11 mouse cellular contexts compared by ENCODE assay signal in the genomic region with DNA sequence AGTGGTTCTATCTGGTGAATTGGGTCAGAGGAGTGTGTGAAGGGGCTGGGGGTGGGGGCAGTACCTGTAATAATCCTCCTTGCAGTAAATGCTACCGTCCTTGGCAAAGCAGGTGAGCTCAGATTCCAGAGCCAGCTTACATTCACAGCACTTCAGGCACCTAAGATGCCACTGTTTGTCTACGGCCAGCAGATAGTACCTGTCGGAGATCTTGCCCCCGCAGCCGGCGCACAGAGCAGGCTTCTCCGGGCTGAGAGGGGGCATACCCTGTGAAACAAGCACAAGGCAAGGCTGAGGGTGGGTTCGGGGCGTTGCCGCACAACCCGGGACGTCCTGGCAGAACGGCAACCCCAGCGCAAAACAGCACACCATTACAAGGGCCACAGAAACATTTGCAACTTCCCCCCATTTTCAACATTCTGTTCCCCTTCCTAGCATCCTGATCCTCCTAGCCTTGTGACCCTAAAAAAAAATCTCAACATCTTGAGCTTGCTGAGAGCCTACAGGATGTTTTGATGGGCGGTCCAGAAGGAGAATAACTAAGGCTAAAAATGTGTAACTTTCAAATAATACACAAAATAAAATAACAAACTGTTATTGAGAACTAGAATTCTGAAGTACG. TPM values are rescaled to one million over a fixed set of nuclear protein-coding genes. Genes with fewer than 3 reads are reported as not detected.
DNase-seq lines count a peak whose midpoint lies in the region; ATAC-seq lines count a peak whose summit lies in the region.
"Had no signal": no experiment of that assay in that cellular context is flagged by ENCODE, and none has a peak within 500 bp of the region (broad histone marks: within the 10 kb centered on the region; RNA-seq: fewer than 3 reads in every experiment).

No protein-coding gene starts in this region.

- H3K9me3 ChIP-seq in embryonic facial prominence, embryonic 11.5 days (replicated peaks; ENCODE audit: control insufficient read depth, low read length), result no peaks in the 10 kb centered on the region
- no peaks in the 10 kb centered on the region for H3K9me3 ChIP-seq in forebrain, embryonic 11.5 days (ENCODE audit: control insufficient read depth, low read length)
- H3K9me3 ChIP-seq in hindbrain, embryonic 16.5 days (ENCODE audit: control insufficient read depth, low read length), result no peaks in the 10 kb centered on the region
- H3K9me3 ChIP-seq in midbrain, embryonic 14.5 days (ENCODE audit: control insufficient read depth, low read length), result no peaks in the 10 kb centered on the region
- H3K9me3 ChIP-seq: stomach, embryonic 15.5 days had no signal

- no peak overlapping the region for H3K27ac ChIP-seq in embryonic facial prominence, embryonic 11.5 days (replicated peaks; ENCODE audit: low read depth, low read length)
- H3K27ac ChIP-seq in forebrain, embryonic 11.5 days (ENCODE audit: low read depth, low read length), result no peak overlapping the region
- H3K27ac ChIP-seq in hindbrain, embryonic 16.5 days (ENCODE audit: low read depth, low read length), result no peak overlapping the region
- peak overlapping the region; percentile 97 for H3K27ac ChIP-seq in midbrain, embryonic 14.5 days (replicated peaks; ENCODE audit: low read depth, low read length)
- H3K27ac ChIP-seq: stomach, embryonic 15.5 days had no signal

- H3K4me1 ChIP-seq in embryonic facial prominence, embryonic 11.5 days (ENCODE audit: control insufficient read depth, insufficient read depth, low read length), result no peaks in the 10 kb centered on the region
- peaks cover 12% of the 10 kb centered on the region for H3K4me1 ChIP-seq in forebrain, embryonic 11.5 days (replicated peaks; ENCODE audit: control insufficient read depth, insufficient read depth, low read length)
- H3K4me1 ChIP-seq in hindbrain, embryonic 16.5 days (ENCODE audit: control insufficient read depth, insufficient read depth, low read depth, low read length), result peaks cover 9% of the 10 kb centered on the region; the same call in 1 of the 2 replicates
- H3K4me1 ChIP-seq in midbrain, embryonic 14.5 days (ENCODE audit: control insufficient read depth, insufficient read depth, low read length), result no peaks in the 10 kb centered on the region; the same call in 1 of the 2 replicates

- no peak overlapping the region for H3K4me2 ChIP-seq in embryonic facial prominence, embryonic 11.5 days (ENCODE audit: low read depth, low read length)
- H3K4me2 ChIP-seq in forebrain, embryonic 11.5 days (ENCODE audit: low read depth, low read length, severe bottlenecking), result peak overlapping the region; percentile 24; the same call in 1 of the 2 replicates
- no peak overlapping the region for H3K4me2 ChIP-seq in hindbrain, embryonic 16.5 days (ENCODE audit: low read length)
- peak overlapping the region; percentile 63 for H3K4me2 ChIP-seq in midbrain, embryonic 14.5 days (ENCODE audit: low read length)
- H3K4me2 ChIP-seq: lung, embryonic 14.5 days; stomach, embryonic 15.5 days had no signal

- H3K27me3 ChIP-seq in embryonic facial prominence, embryonic 11.5 days (ENCODE audit: control insufficient read depth, insufficient read depth, low read length), result peaks cover 45% of the 10 kb centered on the region
- peaks cover 70% of the 10 kb centered on the region for H3K27me3 ChIP-seq in forebrain, embryonic 11.5 days (ENCODE audit: control insufficient read depth, insufficient read depth, low read length)
- peaks cover 33% of the 10 kb centered on the region for H3K27me3 ChIP-seq in hindbrain, embryonic 16.5 days (replicated peaks; ENCODE audit: control insufficient read depth, insufficient read depth, low read length)
- peaks cover 34% of the 10 kb centered on the region for H3K27me3 ChIP-seq in midbrain, embryonic 14.5 days (ENCODE audit: control insufficient read depth, insufficient read depth, low read length)

- H3K4me3 ChIP-seq in embryonic facial prominence, embryonic 11.5 days (ENCODE audit: low read depth, low read length), result no peak overlapping the region
- peak overlapping the region; percentile 48 for H3K4me3 ChIP-seq in forebrain, embryonic 11.5 days (ENCODE audit: low read depth, low read length)
- peak overlapping the region; percentile 21 for H3K4me3 ChIP-seq in hindbrain, embryonic 16.5 days (ENCODE audit: low read length)
- H3K4me3 ChIP-seq in midbrain, embryonic 14.5 days (replicated peaks; ENCODE audit: low read depth, low read length), result peak overlapping the region; percentile 47

- no peaks in the 10 kb centered on the region for H3K36me3 ChIP-seq in embryonic facial prominence, embryonic 11.5 days (replicated peaks; ENCODE audit: control insufficient read depth, insufficient read depth, low read depth, low read length)
- no peaks in the 10 kb centered on the region for H3K36me3 ChIP-seq in forebrain, embryonic 11.5 days (ENCODE audit: control insufficient read depth, insufficient read depth, low read length)
- no peaks in the 10 kb centered on the region for H3K36me3 ChIP-seq in hindbrain, embryonic 16.5 days (ENCODE audit: control insufficient read depth, insufficient read depth, low read length)
- H3K36me3 ChIP-seq in midbrain, embryonic 14.5 days (ENCODE audit: control insufficient read depth, insufficient read depth, low read length), result peaks cover 18% of the 10 kb centered on the region
- H3K36me3 ChIP-seq: stomach, embryonic 15.5 days had no signal

- H3K9ac ChIP-seq in embryonic facial prominence, embryonic 11.5 days (replicated peaks; ENCODE audit: low read length), result no peak overlapping the region
- peak overlapping the region; percentile 47 for H3K9ac ChIP-seq in forebrain, embryonic 11.5 days (ENCODE audit: low read length)
- no peak overlapping the region for H3K9ac ChIP-seq in hindbrain, embryonic 16.5 days (ENCODE audit: low read depth, low read length)
- H3K9ac ChIP-seq in midbrain, embryonic 14.5 days (replicated peaks; ENCODE audit: low read length), result peak overlapping the region; percentile 93
- H3K9ac ChIP-seq: lung, embryonic 14.5 days; stomach, embryonic 15.5 days had no signal

- DNase-seq in embryonic facial prominence, embryonic 11.5 days (ENCODE audit: low spot score), result peak; percentile 24
- DNase-seq in forebrain, embryonic 11.5 days (ENCODE audit: low spot score), result no peak
- DNase-seq in midbrain, embryonic 14.5 days, result peak; percentile 50
- no peak for DNase-seq in adrenal gland, postnatal 4 days (ENCODE audit: low spot score in 2 of 2)
- no peak for DNase-seq in kidney, postnatal 25 days
- no peak for DNase-seq in spleen, adult 12 weeks (ENCODE audit: low spot score)
- DNase-seq: kidney, adult 11 months; lung, embryonic 14.5 days had no signal

- ATAC-seq in embryonic facial prominence, embryonic 11.5 days (replicated peaks; ENCODE audit: insufficient number of reproducible peaks, low FRiP score, low TSS enrichment, low read depth), result no peak
- ATAC-seq in forebrain, embryonic 11.5 days (replicated peaks; ENCODE audit: low FRiP score), result no peak
- ATAC-seq in hindbrain, embryonic 16.5 days, result no peak
- ATAC-seq in midbrain, embryonic 14.5 days (ENCODE audit: low FRiP score, low TSS enrichment), result no peak

- WGBS in embryonic facial prominence, embryonic 11.5 days, result 4% methylated on average over 16 of the region's 16 CpGs
- WGBS in forebrain, embryonic 11.5 days, result 2% methylated on average over 16 of the region's 16 CpGs
- WGBS in hindbrain, embryonic 16.5 days, result 5% methylated on average over 16 of the region's 16 CpGs
- 4% methylated on average over 16 of the region's 16 CpGs for WGBS in midbrain, embryonic 14.5 days

RNA-seq across cellular contexts. Expression of a gene that starts 8.5 kb away (rescaled TPM):
- polyA plus RNA-seq in embryonic facial prominence, embryonic 11.5 days (2014; fragmentation: Nextera tagmentation; extraction: Ambion mirVana), result 2.0 and 2.1 TPM in 2 replicates
- polyA plus RNA-seq in forebrain, embryonic 11.5 days (2014; fragmentation: Nextera tagmentation; extraction: Ambion mirVana), result 34.3 and 35.3 TPM in 2 replicates
- polyA plus RNA-seq in hindbrain, embryonic 16.5 days (2015; fragmentation: Nextera tagmentation; extraction: Ambion mirVana), result 10.7 and 17.5 TPM in 2 replicates
- 114 and 129 TPM in 2 replicates for polyA plus RNA-seq in midbrain, embryonic 14.5 days (2014; fragmentation: Nextera tagmentation; extraction: Ambion mirVana)
- 1 to 10 TPM in 1 of 2 experiments, under 1 TPM in 1; 0.31 to 1.1 TPM for total RNA-seq in adrenal gland, postnatal 4 days (2021)
- total RNA-seq: monocyte, adult 5-6 weeks had no signal
- polyA plus RNA-seq: lung, embryonic 14.5 days had no signal

RNA-seq across cellular contexts. Expression of a gene that starts 16.7 kb away (rescaled TPM):
- 39.5 and 44.6 TPM in 2 replicates for polyA plus RNA-seq in embryonic facial prominence, embryonic 11.5 days (2014; fragmentation: Nextera tagmentation; extraction: Ambion mirVana)
- polyA plus RNA-seq in forebrain, embryonic 11.5 days (2014; fragmentation: Nextera tagmentation; extraction: Ambion mirVana), result 44.3 and 47.7 TPM in 2 replicates
- 24.0 and 29.5 TPM in 2 replicates for polyA plus RNA-seq in hindbrain, embryonic 16.5 days (2015; fragmentation: Nextera tagmentation; extraction: Ambion mirVana)
- 47.4 and 52.1 TPM in 2 replicates for polyA plus RNA-seq in midbrain, embryonic 14.5 days (2014; fragmentation: Nextera tagmentation; extraction: Ambion mirVana)
- total RNA-seq in adrenal gland, postnatal 4 days (2021), result 10 to 100 TPM; 28.9 to 29.2 TPM

Comparison
In these comparisons a context has a peak if more than half of its experiments do, and no peak if none do; other contexts are left out.
1. DNase-seq: peak in embryonic facial prominence, embryonic 11.5 days (single experiment) and midbrain, embryonic 14.5 days (single experiment); none in forebrain, embryonic 11.5 days (single experiment), adrenal gland, postnatal 4 days (0 of 2), kidney, postnatal 25 days (0 of 2) and spleen, adult 12 weeks (single experiment).
2. H3K4me2 ChIP-seq: peak in forebrain, embryonic 11.5 days (single experiment) and midbrain, embryonic 14.5 days (single experiment); none in embryonic facial prominence, embryonic 11.5 days (single experiment) and hindbrain, embryonic 16.5 days (single experiment).
3. H3K9ac ChIP-seq: peak in forebrain, embryonic 11.5 days (single experiment) and midbrain, embryonic 14.5 days (single experiment); none in embryonic facial prominence, embryonic 11.5 days (single experiment) and hindbrain, embryonic 16.5 days (single experiment).